Mouse (Mus musculus) ovary, adult 10 weeks (tissue): ENCODE measurements around the gene Pyy. TPM values are rescaled to one million over a fixed set of nuclear protein-coding genes. Genes with fewer than 3 reads are reported as not detected.

Experiments used
- polyA plus RNA-seq: library from polyadenylated mRNA; stranded (reverse); fragments of 350-450 nt; fragmentation: Illumina TruSeq; extraction: RNeasy Lipid Tissue Mini Kit (QIAGEN cat#74804); gene quantifications from one replicate; pipeline ENCODE4 v1.2.3, GENCODE M21; 2014

Gene Pyy
- not detected for polyA plus RNA-seq

DNA sequence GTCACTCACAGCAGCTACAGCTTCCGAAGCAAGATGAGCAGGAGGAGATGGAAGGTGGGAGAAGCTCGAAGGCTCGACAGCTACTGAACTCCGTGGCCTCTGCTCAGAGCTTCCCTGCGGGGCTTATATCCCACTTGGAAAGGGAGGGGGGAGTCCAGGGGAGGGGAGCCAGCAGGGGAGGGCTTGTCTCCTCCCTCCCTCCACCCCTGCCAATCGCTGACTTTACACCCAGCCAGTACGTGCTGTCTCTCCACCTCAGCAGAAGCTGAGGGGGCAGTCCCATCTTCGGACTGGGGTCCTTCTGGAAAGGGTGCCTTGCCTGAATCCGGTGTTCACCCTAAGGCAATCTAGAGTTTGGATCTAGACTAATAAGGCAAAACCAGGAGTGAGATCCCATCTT is at the start of gene Pyy:
Gene Pyy (minus strand): TSS at position 101 of the 400 bp plus-strand sequence.

DNA sequence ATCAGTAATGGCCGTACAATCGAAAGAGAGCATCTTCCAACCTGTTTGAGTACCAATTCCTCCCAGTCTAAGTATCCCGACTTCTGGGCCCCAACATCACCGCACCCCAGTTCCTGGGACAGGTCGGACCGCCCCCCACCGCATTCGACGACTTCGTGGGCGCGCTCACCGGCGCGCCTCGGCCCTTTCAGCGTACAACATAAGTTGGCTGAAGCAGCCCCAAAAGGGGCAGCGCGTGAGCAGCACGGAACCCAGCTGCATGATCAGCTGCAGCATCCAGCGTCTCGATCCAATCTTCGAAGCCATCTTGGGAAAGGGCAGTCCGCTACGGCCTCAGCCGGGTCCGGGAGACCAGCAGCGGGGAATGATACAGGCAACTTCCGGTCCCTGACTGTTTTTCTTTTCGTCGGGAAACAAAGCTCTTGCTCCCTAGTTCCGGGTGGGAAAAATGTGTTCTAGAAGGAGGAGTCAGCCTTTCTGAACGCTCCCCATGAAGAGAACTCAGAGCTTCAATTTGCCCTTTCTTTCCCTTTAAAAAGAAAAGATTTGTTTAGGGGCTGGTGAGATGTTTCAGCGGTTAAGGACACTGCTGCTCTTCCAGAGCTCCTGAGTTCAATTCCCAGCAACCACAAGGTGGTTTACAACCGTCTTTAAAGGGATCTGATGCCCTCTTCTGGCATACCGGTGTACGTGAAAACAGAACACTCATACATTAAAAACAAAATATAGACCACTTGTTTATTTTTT is 48.6 kb upstream of the Pyy start, which contains the start of gene Tmem101:
Gene Tmem101 (minus strand): TSS at position 366 of the 747 bp plus-strand sequence.

DNA sequence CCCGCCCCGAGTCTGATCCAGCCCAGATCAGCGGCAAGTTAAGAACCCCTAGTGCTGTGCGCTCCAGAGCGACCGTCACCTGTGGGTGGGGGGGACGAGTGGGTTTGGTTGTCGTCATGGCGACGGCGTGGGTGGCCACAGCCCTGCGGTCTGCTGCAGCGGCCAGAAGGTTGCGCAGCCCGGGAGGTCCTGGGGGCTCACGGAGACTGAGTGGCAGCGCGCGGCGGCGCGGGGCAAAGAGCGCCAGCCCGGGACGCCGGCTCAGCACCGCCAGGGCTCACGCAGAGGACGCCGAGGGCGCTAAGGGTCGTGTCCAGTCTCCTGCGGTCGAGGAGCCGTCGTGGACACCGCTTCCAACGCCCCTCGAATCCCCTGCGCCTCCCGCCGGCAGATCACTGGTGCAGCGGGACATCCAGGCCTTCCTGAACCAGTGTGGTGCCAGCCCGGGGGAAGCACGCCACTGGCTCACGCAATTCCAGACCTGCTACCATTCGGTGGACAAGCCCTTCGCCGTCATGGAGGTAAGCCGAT is 37.9 kb upstream of the Pyy start, which contains the start of gene Nags:
Gene Nags (plus strand): TSS at position 43 of the 531 bp plus-strand sequence.

DNA sequence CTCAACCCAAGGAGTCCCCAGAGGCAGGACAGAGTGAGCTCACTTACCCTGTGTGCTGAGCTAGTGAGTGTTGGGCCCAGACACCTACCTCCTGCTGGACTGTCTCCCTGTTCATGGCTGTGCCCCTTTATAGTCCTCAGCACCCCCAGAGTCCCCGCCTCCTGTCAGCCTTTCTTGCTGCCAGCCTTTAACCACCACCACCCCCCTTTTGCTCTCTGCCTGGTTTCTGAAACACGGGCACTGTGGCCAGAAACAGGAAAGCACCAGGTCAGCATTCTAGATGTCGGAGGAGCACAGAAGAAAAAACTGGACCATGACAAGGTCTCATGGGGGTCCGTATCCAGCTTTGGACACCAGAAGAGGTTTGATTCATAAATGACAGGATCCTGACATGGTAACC is 6.4 kb downstream of the Pyy start, which contains the start of gene Ppy:
Gene Ppy (minus strand): TSS at position 101 of the 400 bp plus-strand sequence.

DNA sequence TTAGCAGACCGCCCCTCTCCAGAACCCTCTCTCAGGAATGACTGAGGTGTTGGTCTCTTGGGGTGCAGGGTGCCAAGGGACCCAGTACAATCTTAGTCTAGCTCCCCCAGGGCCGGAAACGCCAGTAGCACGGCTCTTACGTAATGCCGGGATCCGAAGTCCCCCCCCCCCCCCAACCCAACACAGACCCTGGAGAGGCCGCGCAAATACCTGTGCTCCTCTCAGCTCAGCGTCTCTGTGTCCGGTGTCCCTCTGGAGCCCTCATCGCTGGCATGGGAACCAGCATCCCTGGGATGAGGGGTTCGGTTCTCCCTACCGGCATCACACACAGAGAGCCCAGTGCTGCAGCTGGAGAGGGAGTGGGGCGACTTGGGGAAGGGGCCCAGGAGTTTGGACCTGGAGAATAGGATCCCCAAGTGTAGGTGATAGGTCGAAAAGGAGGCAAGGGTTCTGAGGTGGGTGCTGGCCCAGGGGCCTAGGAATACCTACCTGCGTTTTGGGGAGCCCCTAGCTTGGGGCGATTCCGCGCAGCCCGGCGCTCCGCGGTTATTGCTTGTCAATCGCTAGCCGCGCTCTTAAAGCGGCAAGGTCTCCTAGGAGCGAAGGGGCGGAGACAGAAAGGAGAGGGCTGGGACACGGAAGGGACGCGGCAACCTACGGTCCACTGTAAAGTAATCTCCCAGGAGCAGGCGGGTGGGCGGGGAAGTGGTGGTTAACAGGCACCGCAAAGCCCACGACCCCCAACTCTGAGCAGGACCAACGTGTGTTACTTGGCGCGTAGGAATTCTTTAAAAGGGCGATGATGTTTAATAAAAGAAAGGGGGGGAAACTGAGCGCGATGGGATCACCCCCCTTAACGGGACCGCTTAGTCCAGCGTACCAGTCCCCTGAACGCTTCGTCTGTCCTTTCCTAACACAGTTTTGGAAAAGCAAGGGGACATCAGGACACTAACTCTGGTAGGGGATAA is 19.4 kb downstream of the Pyy start, which contains the start of gene Mpp2:
Gene Mpp2 (minus strand): TSS at position 585 of the 968 bp plus-strand sequence.

Other genes with a start within 250 kb of the Pyy start
- gene Meox1, start 213.5 kb downstream of the Pyy start, polyA plus RNA-seq: 2.3 TPM
- gene Sost, start 140.8 kb downstream of the Pyy start, polyA plus RNA-seq: not detected
- not detected for gene Cfap97d1, start 123.6 kb downstream of the Pyy start, polyA plus RNA-seq
- 22.0 TPM for gene Dusp3, start 120.8 kb downstream of the Pyy start, polyA plus RNA-seq
- 1.6 TPM for gene Mpp3, start 79.4 kb downstream of the Pyy start, polyA plus RNA-seq
- gene Cd300lg, start 66.3 kb downstream of the Pyy start, polyA plus RNA-seq: 5.4 TPM
- gene Mpp2, start 19.3 kb downstream of the Pyy start, polyA plus RNA-seq: 0.63 TPM
- gene Ppy, start 6.5 kb downstream of the Pyy start, polyA plus RNA-seq: not detected
- gene Nags, start 37.7 kb upstream of the Pyy start, polyA plus RNA-seq: not detected
- gene Tmem101, start 48.6 kb upstream of the Pyy start, polyA plus RNA-seq: 6.0 TPM
- gene Lsm12, start 77.5 kb upstream of the Pyy start, polyA plus RNA-seq: 73.6 TPM
- 0.71 TPM for gene G6pc3, start 81.8 kb upstream of the Pyy start, polyA plus RNA-seq
- gene Hdac5, start 122.3 kb upstream of the Pyy start, polyA plus RNA-seq: 1.00 TPM
- gene BC030867, start 141.1 kb upstream of the Pyy start, polyA plus RNA-seq: not detected
- not detected for gene Asb16, start 160.9 kb upstream of the Pyy start, polyA plus RNA-seq
- 3.6 TPM for gene Tmub2, start 177.1 kb upstream of the Pyy start, polyA plus RNA-seq
- 8.8 TPM for gene Atxn7l3, start 188.8 kb upstream of the Pyy start, polyA plus RNA-seq
- gene Ubtf, start 211.9 kb upstream of the Pyy start, polyA plus RNA-seq: 54.4 TPM